Mouse (Mus musculus): ENCODE measurements around the gene Cbr4. TPM values are rescaled to one million over a fixed set of nuclear protein-coding genes. Genes with fewer than 3 reads are reported as not detected.

The Cbr4 gene
- total and polyA plus RNA-seq, 3 experiments, result 3.8 to 51.9 (median 38.9) TPM

GRCm38 (mm10) chr8:61488631-61489030 lies 1.1 kb downstream of the Cbr4 start:
- DNase-seq, result no peak

GRCm38 (mm10) chr8:61497110-61497509 lies 9.6 kb downstream of the Cbr4 start:
- DNase-seq, result no peak

- DNase-seq, result no peak
Observed at GRCm38 (mm10) chr8:61499035-61499434, 11.5 kb downstream of the Cbr4 start.

GRCm38 (mm10) chr8:61500914-61501313 lies 13.4 kb downstream of the Cbr4 start:
- no peak for DNase-seq

GRCm38 (mm10) chr8:61502277-61502676 lies 14.7 kb downstream of the Cbr4 start:
- DNase-seq, result no peak

GRCm38 (mm10) chr8:61515110-61515930 lies 27.8 kb downstream of the Cbr4 start:
- DNase-seq, result no peak

GRCm38 (mm10) chr8:61515931-61516744 lies 28.6 kb downstream of the Cbr4 start:
- peak; percentile 73 for DNase-seq

GRCm38 (mm10) chr8:61516745-61517501 lies 29.4 kb downstream of the Cbr4 start:
- DNase-seq, result no peak

GRCm38 (mm10) chr8:61517502-61518185 lies 30.1 kb downstream of the Cbr4 start:
- peak; percentile 26 for DNase-seq

GRCm38 (mm10) chr8:61522132-61522531 lies 34.6 kb downstream of the Cbr4 start:
- DNase-seq, result no peak

GRCm38 (mm10) chr8:61527037-61527436 lies 39.5 kb downstream of the Cbr4 start:
- DNase-seq, result no peak

- no peak for DNase-seq
Observed at GRCm38 (mm10) chr8:61528197-61528596, 40.7 kb downstream of the Cbr4 start.

- DNase-seq, result no peak
Observed at GRCm38 (mm10) chr8:61528642-61529041, 41.1 kb downstream of the Cbr4 start.

GRCm38 (mm10) chr8:61531944-61532795 lies 44.6 kb downstream of the Cbr4 start:
- DNase-seq, result no peak

GRCm38 (mm10) chr8:61532831-61533230 lies 45.3 kb downstream of the Cbr4 start:
- DNase-seq, result no peak

- no peak for DNase-seq
Observed at GRCm38 (mm10) chr8:61533356-61533926, 45.9 kb downstream of the Cbr4 start.

GRCm38 (mm10) chr8:61535472-61535871 lies 47.9 kb downstream of the Cbr4 start:
- no peak for DNase-seq

GRCm38 (mm10) chr8:61537471-61537870 lies 49.9 kb downstream of the Cbr4 start:
- no peak for DNase-seq

- DNase-seq, result peak; percentile 83
Observed at GRCm38 (mm10) chr8:61539828-61540500, 52.4 kb downstream of the Cbr4 start.

- no peak for DNase-seq
Observed at GRCm38 (mm10) chr8:61549585-61549984, 62.1 kb downstream of the Cbr4 start.
